Mouse (Mus musculus) cerebellum, postnatal 14 days (tissue): ENCODE measurements at regions not wholly inside any gene's neighbourhood (a gene's known extent, or its start where the extent isn't known, plus 50 kb on each side); places are given as distances from the start of the nearest gene placed in this dataset.

Experiments used
- DNase-seq, 2 experiments: peaks; one replicate each; pipeline ENCODE4 v3.0.0; 2021; ENCODE audit warnings: mixed read lengths in 2 of 2

- peak in 1 of 2 experiments; percentile 50 for DNase-seq
These were observed 342.5 kb upstream of the Tmem161b start for GRCm38 (mm10) chr13:83879561-83879960.

GRCm38 (mm10) chr13:83880305-83880704 is 341.8 kb upstream of the Tmem161b start:
- peak; percentile 55 to 69 for DNase-seq

- DNase-seq: peak in 1 of 2 experiments; percentile 26
These were observed 341.3 kb upstream of the Tmem161b start for GRCm38 (mm10) chr13:83880772-83881171.

GRCm38 (mm10) chr13:83882839-83883238 is 339.3 kb upstream of the Tmem161b start:
- peak; percentile 52 to 62 for DNase-seq

GRCm38 (mm10) chr13:83883821-83884220 is 338.3 kb upstream of the Tmem161b start:
- DNase-seq: no peak

- DNase-seq: peak in 1 of 2 experiments; percentile 32
These were observed 337.9 kb upstream of the Tmem161b start for GRCm38 (mm10) chr13:83884226-83884625.

GRCm38 (mm10) chr13:83884766-83885543 is 337.1 kb upstream of the Tmem161b start:
- peak; percentile 30 to 52 for DNase-seq

- DNase-seq: no peak
These were observed 336.4 kb upstream of the Tmem161b start for GRCm38 (mm10) chr13:83885729-83886128.

GRCm38 (mm10) chr13:83914697-83915096 is 307.4 kb upstream of the Tmem161b start:
- DNase-seq: no peak

- no peak for DNase-seq
These were observed 289.3 kb upstream of the Tmem161b start for GRCm38 (mm10) chr13:83932761-83933160.

GRCm38 (mm10) chr13:83946495-83946894 is 275.6 kb upstream of the Tmem161b start:
- DNase-seq: no peak

GRCm38 (mm10) chr13:83951163-83951562 is 270.9 kb upstream of the Tmem161b start:
- DNase-seq: no peak

GRCm38 (mm10) chr13:83951808-83952207 is 270.3 kb upstream of the Tmem161b start:
- DNase-seq: no peak

GRCm38 (mm10) chr13:83952353-83952752 is 269.7 kb upstream of the Tmem161b start:
- no peak for DNase-seq

- DNase-seq: no peak
These were observed 269.2 kb upstream of the Tmem161b start for GRCm38 (mm10) chr13:83952862-83953261.

- no peak for DNase-seq
These were observed 266.4 kb upstream of the Tmem161b start for GRCm38 (mm10) chr13:83955701-83956100.

- DNase-seq: no peak
These were observed 243.6 kb upstream of the Tmem161b start for GRCm38 (mm10) chr13:83978541-83978940.

- DNase-seq: no peak
These were observed 242.6 kb upstream of the Tmem161b start for GRCm38 (mm10) chr13:83979535-83979934.

- DNase-seq: peak; percentile 85
These were observed 237.3 kb upstream of the Tmem161b start for GRCm38 (mm10) chr13:83984651-83985331.

- DNase-seq: peak; percentile 80 to 85
These were observed 234.2 kb upstream of the Tmem161b start for GRCm38 (mm10) chr13:83987746-83988423.

- peak; percentile 65 to 74 for DNase-seq
These were observed 233.6 kb upstream of the Tmem161b start for GRCm38 (mm10) chr13:83988517-83988916.

- no peak for DNase-seq
These were observed 224.3 kb upstream of the Tmem161b start for GRCm38 (mm10) chr13:83997599-83998369.

- DNase-seq: no peak
These were observed 200.3 kb upstream of the Tmem161b start for GRCm38 (mm10) chr13:84021771-84022170.
